8 mouse cellular contexts compared by ENCODE assay signal in the genomic region with DNA sequence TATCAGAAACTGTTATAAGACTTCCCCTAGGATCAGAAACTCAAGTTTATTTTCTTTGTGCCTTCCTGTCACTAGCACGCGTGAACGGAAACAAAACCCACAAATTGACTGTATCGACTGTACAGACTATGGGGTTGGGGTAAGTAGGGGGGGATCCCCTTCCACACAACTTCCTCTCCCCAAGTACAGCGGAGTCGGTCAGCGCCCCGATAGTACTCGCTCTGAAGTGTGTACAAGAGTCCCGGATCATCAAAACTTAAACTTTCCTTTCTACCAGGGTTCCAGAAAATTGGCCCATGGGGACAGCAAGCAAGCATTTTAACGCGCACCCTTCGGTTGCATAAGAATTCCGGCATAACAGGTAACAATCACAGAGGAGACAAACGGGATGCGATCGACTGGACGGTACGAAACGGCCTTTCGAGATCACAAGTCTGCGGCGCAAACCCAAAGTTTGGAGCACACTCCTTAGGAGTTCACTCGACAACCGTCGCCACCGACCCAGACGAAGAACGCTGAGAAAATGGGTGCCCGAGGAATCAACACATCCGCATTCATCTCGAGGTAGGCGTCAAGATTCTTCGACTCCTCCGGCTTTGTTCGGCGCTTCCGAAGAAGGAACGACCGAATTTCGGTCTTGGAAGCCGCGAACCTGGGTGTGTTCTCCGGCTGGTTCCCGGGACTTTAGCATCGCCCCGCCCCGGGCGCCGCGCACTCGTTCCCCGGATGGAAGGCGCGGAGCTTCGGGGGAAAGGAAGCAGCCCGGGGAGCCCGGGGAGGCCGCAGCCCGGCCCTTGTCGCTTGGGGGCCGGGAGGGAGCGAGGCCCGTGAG. TPM values are rescaled to one million over a fixed set of nuclear protein-coding genes. Genes with fewer than 3 reads are reported as not detected.
A peak's percentile ranks its signal among the peaks of the same experiment; 100 is the strongest.
DNase-seq lines count a peak whose midpoint lies in the region; ATAC-seq lines count a peak whose summit lies in the region.

No protein-coding gene starts in this region.

- no peaks in the 10 kb centered on the region for H3K27me3 ChIP-seq in embryonic facial prominence, embryonic 15.5 days
- H3K27me3 ChIP-seq in heart, embryonic 11.5 days (ENCODE audit: control insufficient read depth, insufficient read depth, low read length), result no peaks in the 10 kb centered on the region
- no peaks in the 10 kb centered on the region for H3K27me3 ChIP-seq in kidney, embryonic 15.5 days
- no peaks in the 10 kb centered on the region for H3K27me3 ChIP-seq in liver, embryonic 15.5 days
- no peaks in the 10 kb centered on the region for H3K27me3 ChIP-seq in stomach, embryonic 15.5 days (replicated peaks)

- DNase-seq in A20 (ENCODE audit: low read depth, low spot score), result peak; percentile 87
- peak; percentile 49 to 51 for DNase-seq in adrenal gland, postnatal 4 days (ENCODE audit: low spot score in 2 of 2)
- peak; percentile 74 for DNase-seq in neural tube, embryonic 10.5 days (ENCODE audit: extremely low spot score, low spot score)

- ATAC-seq in embryonic facial prominence, embryonic 15.5 days (ENCODE audit: insufficient number of reproducible peaks, low FRiP score, low TSS enrichment, low read depth), result peak; percentile 73
- peak; percentile 68 for ATAC-seq in heart, embryonic 11.5 days (replicated peaks; ENCODE audit: insufficient number of reproducible peaks, low FRiP score, low TSS enrichment)
- peak; percentile 76 for ATAC-seq in kidney, embryonic 15.5 days (replicated peaks; ENCODE audit: low FRiP score)
- peak; percentile 68 for ATAC-seq in liver, embryonic 15.5 days (ENCODE audit: insufficient read depth)
- ATAC-seq in stomach, embryonic 15.5 days (ENCODE audit: insufficient read depth, low FRiP score, low read depth), result peak; percentile 51; the same call in 1 of the 2 replicates

- under 1% methylated on average over 63 of the region's 64 CpGs for WGBS in embryonic facial prominence, embryonic 15.5 days
- WGBS in heart, embryonic 11.5 days (ENCODE audit: insufficient replicate concordance), result under 1% methylated on average over 64 of the region's 64 CpGs
- under 1% methylated on average over 64 of the region's 64 CpGs for WGBS in kidney, embryonic 15.5 days
- under 1% methylated on average over 64 of the region's 64 CpGs for WGBS in liver, embryonic 15.5 days (ENCODE audit: insufficient replicate concordance)
- under 1% methylated on average over 64 of the region's 64 CpGs for WGBS in stomach, embryonic 15.5 days

- no peaks in the 10 kb centered on the region for H3K36me3 ChIP-seq in embryonic facial prominence, embryonic 15.5 days
- no peaks in the 10 kb centered on the region for H3K36me3 ChIP-seq in heart, embryonic 11.5 days (ENCODE audit: control insufficient read depth, insufficient read depth, low read length)
- H3K36me3 ChIP-seq in kidney, embryonic 15.5 days, result no peaks in the 10 kb centered on the region
- peaks cover 11% of the 10 kb centered on the region; the same call in 1 of the 2 replicates for H3K36me3 ChIP-seq in liver, embryonic 15.5 days (replicated peaks)
- H3K36me3 ChIP-seq in stomach, embryonic 15.5 days, result no peaks in the 10 kb centered on the region

- peak overlapping the region; percentile 90 for H3K4me3 ChIP-seq in embryonic facial prominence, embryonic 15.5 days (replicated peaks)
- peak overlapping the region; percentile 77 for H3K4me3 ChIP-seq in heart, embryonic 11.5 days (ENCODE audit: low read depth, low read length)
- peak overlapping the region; percentile 92 for H3K4me3 ChIP-seq in kidney, embryonic 15.5 days (replicated peaks)
- H3K4me3 ChIP-seq in liver, embryonic 15.5 days (replicated peaks), result peak overlapping the region; percentile 84
- peak overlapping the region; percentile 85 for H3K4me3 ChIP-seq in stomach, embryonic 15.5 days (replicated peaks)

- H3K4me2 ChIP-seq in embryonic facial prominence, embryonic 15.5 days (replicated peaks), result peak overlapping the region; percentile 75
- H3K4me2 ChIP-seq in heart, embryonic 11.5 days, result peak overlapping the region; percentile 94
- peak overlapping the region; percentile 75 for H3K4me2 ChIP-seq in kidney, embryonic 15.5 days
- H3K4me2 ChIP-seq in liver, embryonic 15.5 days, result peak overlapping the region; percentile 78
- peak overlapping the region; percentile 83 for H3K4me2 ChIP-seq in stomach, embryonic 15.5 days

- no peaks in the 10 kb centered on the region for H3K9me3 ChIP-seq in embryonic facial prominence, embryonic 15.5 days (replicated peaks)
- no peaks in the 10 kb centered on the region for H3K9me3 ChIP-seq in heart, embryonic 11.5 days (replicated peaks; ENCODE audit: control insufficient read depth, low read length)
- no peaks in the 10 kb centered on the region for H3K9me3 ChIP-seq in kidney, embryonic 15.5 days (replicated peaks)
- no peaks in the 10 kb centered on the region for H3K9me3 ChIP-seq in liver, embryonic 15.5 days (replicated peaks)
- H3K9me3 ChIP-seq in stomach, embryonic 15.5 days, result no peaks in the 10 kb centered on the region

- peak overlapping the region; percentile 100 for H3K27ac ChIP-seq in embryonic facial prominence, embryonic 15.5 days (replicated peaks)
- peak overlapping the region; percentile 100 for H3K27ac ChIP-seq in heart, embryonic 11.5 days (ENCODE audit: low read depth, low read length)
- peak overlapping the region; percentile 100 for H3K27ac ChIP-seq in kidney, embryonic 15.5 days
- peak overlapping the region; percentile 98 for H3K27ac ChIP-seq in liver, embryonic 15.5 days (replicated peaks)
- peak overlapping the region; percentile 100 for H3K27ac ChIP-seq in stomach, embryonic 15.5 days

- peak overlapping the region; percentile 97 for H3K9ac ChIP-seq in embryonic facial prominence, embryonic 15.5 days
- H3K9ac ChIP-seq in heart, embryonic 11.5 days (ENCODE audit: low read depth, low read length), result peak overlapping the region; percentile 97
- H3K9ac ChIP-seq in kidney, embryonic 15.5 days, result peak overlapping the region; percentile 100
- H3K9ac ChIP-seq in liver, embryonic 15.5 days, result peak overlapping the region; percentile 98
- H3K9ac ChIP-seq in stomach, embryonic 15.5 days, result peak overlapping the region; percentile 95

- peaks cover 37% of the 10 kb centered on the region for H3K4me1 ChIP-seq in embryonic facial prominence, embryonic 15.5 days
- H3K4me1 ChIP-seq in heart, embryonic 11.5 days (ENCODE audit: control insufficient read depth, insufficient read depth, low read length), result peaks cover 21% of the 10 kb centered on the region
- peaks cover 43% of the 10 kb centered on the region for H3K4me1 ChIP-seq in kidney, embryonic 15.5 days
- H3K4me1 ChIP-seq in liver, embryonic 15.5 days (replicated peaks), result peaks cover 42% of the 10 kb centered on the region
- peaks cover 25% of the 10 kb centered on the region for H3K4me1 ChIP-seq in stomach, embryonic 15.5 days

RNA-seq across cellular contexts. Expression of a gene that starts 4.5 kb away (rescaled TPM):
- total RNA-seq in adrenal gland, postnatal 4 days (2021), result 100 to 1,000 TPM; 134 TPM
- 90.3 and 95.4 TPM in 2 replicates for polyA plus RNA-seq in embryonic facial prominence, embryonic 15.5 days (2015; fragmentation: Nextera tagmentation; extraction: Ambion mirVana)
- polyA plus RNA-seq in heart, embryonic 11.5 days (2014; fragmentation: Nextera tagmentation; extraction: Ambion mirVana), result 41.7 and 46.4 TPM in 2 replicates
- 90.0 and 93.8 TPM in 2 replicates for polyA plus RNA-seq in kidney, embryonic 15.5 days (2015; fragmentation: Nextera tagmentation; extraction: Ambion mirVana)
- polyA plus RNA-seq in liver, embryonic 15.5 days (2015; fragmentation: Nextera tagmentation; extraction: Ambion mirVana), result 41.3 and 41.6 TPM in 2 replicates
- 80.5 and 84.0 TPM in 2 replicates for polyA plus RNA-seq in stomach, embryonic 15.5 days (2015; fragmentation: Nextera tagmentation; extraction: Ambion mirVana)

Comparison
In these comparisons a context has a peak if more than half of its experiments do, and no peak if none do; other contexts are left out.
1. Peak in every context shown above with its lines: DNase-seq, ATAC-seq, H3K4me3 ChIP-seq and H3K27ac ChIP-seq.